Mouse (Mus musculus) hindbrain, embryonic 12.5 days (tissue): ENCODE data around the gene Golm1. TPM values are rescaled to one million over a fixed set of nuclear protein-coding genes. Genes with fewer than 3 reads are reported as not detected.
"Not testable (repeated sequence)": the region's sequence is repeated elsewhere in the genome, so short reads cannot be mapped to it uniquely, and the experiment has no call there.

ENCODE experiments used
- ATAC-seq: fragments of 200-750 bp; cut with Nextera tagmentation; 2 replicates; pipeline ENCODE4 v1.8.0; 2017; ENCODE audit warnings: moderate TSS enrichment; ENCODE audit not compliant: low FRiP score
- H3K27ac ChIP-seq: fragments of 300-500 bp; sonication (generic); 2 replicates; pipeline ENCODE4 v1.5.1; 2016; ENCODE audit warnings: mild to moderate bottlenecking
- H3K27me3 ChIP-seq: fragments of 300-500 bp; sonication (generic); 2 replicates; pipeline ENCODE4 v1.6.1; 2016; ENCODE audit warnings: mild to moderate bottlenecking
- H3K36me3 ChIP-seq: fragments of 300-500 bp; sonication (generic); 2 replicates; pipeline ENCODE4 v1.6.1; 2016; ENCODE audit warnings: mild to moderate bottlenecking
- H3K4me1 ChIP-seq: fragments of 300-500 bp; sonication (generic); 2 replicates; pipeline ENCODE4 v1.6.1; 2016
- H3K4me2 ChIP-seq: fragments of 300-500 bp; sonication (generic); replicated peaks from 2 replicates; pipeline ENCODE4 v1.6.1; 2016; ENCODE audit warnings: mild to moderate bottlenecking
- H3K4me3 ChIP-seq: fragments of 300-500 bp; sonication (generic); 2 replicates; pipeline ENCODE4 v1.5.1; 2016; ENCODE audit warnings: mild to moderate bottlenecking
- H3K9ac ChIP-seq: fragments of 300-500 bp; sonication (generic); 2 replicates; pipeline ENCODE4 v1.6.1; 2016; ENCODE audit warnings: mild to moderate bottlenecking, moderate library complexity
- H3K9me3 ChIP-seq: fragments of 300-500 bp; sonication (generic); replicated peaks from 2 replicates; pipeline ENCODE4 v1.6.1; 2016; ENCODE audit warnings: mild to moderate bottlenecking
- WGBS: fragments of 180-500 bp; shearing (Covaris S2); methylation state at CpG from one replicate; pipeline ENCODE4 v1.1.7; 2016; 5-methylcytosine and 5-hydroxymethylcytosine counted together
- polyA plus RNA-seq: library from polyadenylated mRNA; unstranded; fragments of >200 nt; fragmentation: Nextera tagmentation; extraction: Ambion mirVana; gene quantifications from 2 replicates; pipeline ENCODE4 v1.2.1, GENCODE M21; 2016

The Golm1 gene
- 91.3 and 93.3 TPM in 2 replicates for polyA plus RNA-seq

DNA sequence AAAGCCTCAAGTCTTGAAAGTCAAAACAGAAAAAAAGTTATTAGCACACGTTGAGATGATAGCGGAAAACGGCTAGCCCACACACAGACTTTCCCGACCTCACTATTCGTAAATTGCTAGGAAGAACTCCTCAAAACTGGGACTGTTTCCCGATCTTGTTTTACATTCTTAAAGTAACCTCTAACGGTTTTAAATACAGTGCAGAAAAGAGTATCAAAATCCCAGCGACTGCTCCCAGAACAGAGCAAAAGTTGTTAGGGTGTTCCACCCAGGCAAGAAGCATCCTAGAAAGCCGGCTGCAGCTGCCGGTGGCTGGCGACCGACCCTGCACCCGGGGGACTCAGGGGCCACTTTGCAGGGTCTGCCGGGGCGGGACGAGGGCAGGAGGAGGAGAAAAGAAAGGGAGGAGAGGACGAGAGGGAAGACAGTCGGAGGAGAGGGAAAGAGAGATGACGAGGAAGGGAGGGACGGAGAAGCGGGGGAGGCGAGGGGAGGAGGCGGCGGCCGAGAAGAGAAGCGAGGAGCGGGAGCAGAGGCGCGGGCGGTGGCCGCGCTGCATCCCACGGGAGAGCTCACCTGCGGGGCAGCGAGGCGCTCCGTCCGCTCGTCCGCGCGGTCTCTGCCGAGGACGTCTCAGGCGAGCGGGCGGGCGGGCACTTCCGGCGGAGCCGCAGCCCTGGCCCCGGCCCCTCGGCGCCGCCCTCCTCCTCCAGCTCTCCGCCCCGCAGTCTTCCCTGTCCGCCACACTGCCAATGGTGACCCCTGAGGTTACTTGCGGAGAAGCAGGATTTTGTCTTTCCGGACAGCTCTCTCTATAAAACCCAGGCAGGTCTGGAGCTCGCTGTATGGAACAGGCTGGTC is at the start of gene Golm1:
TSS of gene Golm1 (minus strand) at position 661 of the 861 bp plus-strand sequence.
- 0% methylated on average over 51 of the region's 61 CpGs for WGBS
- Histone ChIP-seq H3K36me3 (no peaks in the 10 kb centered on the region), H3K27me3 (no peaks in the 10 kb centered on the region), H3K27ac (peak within 1 kb of the TSS; percentile 90), H3K9ac (peak within 1 kb of the TSS; percentile 90), H3K4me2 (peak within 1 kb of the TSS; percentile 79), H3K4me1 (peaks cover 21% of the 10 kb centered on the region), H3K4me3 (peak within 1 kb of the TSS; percentile 79), H3K9me3 (no peaks in the 10 kb centered on the region)
- peak; percentile 67 for ATAC-seq

DNA sequence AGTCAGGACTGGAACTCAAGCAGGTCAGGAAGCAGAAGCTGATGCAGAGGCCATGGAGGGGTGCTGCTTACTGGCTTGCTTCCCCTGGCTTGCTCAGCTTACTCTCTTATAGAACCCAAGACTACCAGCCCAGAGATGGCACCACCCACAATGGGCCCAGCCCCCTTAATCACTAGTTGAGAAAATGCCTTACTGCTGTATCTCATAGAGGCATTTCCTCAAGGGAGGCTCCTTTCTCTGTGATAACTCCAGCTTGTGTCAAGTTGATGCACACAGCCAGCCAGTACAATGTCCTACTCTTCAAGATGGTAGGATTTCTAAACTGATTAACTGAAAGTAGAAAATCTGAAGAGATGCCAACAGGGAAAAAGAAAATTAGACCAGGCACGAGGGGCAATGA is 46.5 kb upstream of the Golm1 start:
- not testable (repeated sequence) for ATAC-seq, H3K27me3 ChIP-seq, H3K9ac ChIP-seq, H3K27ac ChIP-seq, H3K36me3 ChIP-seq, H3K4me3 ChIP-seq, H3K9me3 ChIP-seq, H3K4me1 ChIP-seq, H3K4me2 ChIP-seq
- 97% methylated on average over 1 of the region's 1 CpGs for WGBS

DNA sequence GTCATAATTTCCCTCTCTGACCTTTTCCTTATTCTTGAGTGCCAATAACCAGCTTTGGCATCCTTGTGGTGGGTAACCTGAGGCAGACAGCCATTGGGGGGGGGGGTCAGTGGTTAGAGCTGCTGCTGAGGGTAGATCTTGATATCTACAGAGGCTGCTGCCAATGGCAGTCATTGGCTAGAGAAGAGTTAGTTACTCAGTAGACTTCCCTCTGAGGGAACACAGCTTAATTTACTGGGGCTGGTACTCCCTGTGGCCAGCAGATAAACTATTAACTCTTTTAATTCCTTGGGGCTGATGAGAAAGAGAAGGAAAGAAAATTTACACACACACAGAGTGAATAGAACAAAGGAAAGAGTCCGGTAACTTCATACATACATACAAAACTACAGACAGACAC is 43.9 kb upstream of the Golm1 start:
- H3K36me3 ChIP-seq = no peaks in the 10 kb centered on the region

DNA sequence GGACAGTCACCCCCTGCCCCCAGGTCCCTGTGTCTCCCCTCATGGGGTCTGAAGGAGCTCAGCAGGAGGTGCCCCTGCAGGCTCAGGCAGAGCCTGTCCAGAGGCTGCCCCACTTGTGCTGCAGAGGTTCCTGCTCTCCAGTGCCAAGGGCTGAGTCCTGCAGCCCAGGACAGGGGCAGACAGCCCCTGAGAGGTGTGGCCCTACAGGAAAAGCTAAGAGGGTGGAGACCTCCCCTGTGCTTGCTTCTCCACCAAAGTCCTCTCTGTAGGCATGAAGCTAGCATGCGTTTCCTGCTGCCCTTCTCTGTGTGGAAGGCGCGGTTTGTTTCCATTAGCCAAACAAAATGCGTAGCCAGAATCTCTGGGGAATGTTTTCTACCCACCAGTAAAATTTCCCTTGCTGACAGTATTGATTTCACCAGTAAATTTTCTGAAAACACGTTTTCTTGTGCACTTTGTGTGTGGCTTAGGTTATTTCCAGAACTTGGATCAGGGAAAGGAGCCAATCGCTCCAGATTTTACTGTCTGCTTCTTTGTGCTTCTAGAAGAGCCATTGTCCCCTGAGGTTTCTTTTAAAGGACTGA is 43.3 kb upstream of the Golm1 start:
- H3K36me3 ChIP-seq, H3K9ac ChIP-seq, H3K27ac ChIP-seq, H3K4me2 ChIP-seq, H3K4me3 ChIP-seq, ATAC-seq, H3K4me1 ChIP-seq, H3K27me3 ChIP-seq, H3K9me3 ChIP-seq: not testable (repeated sequence)
- WGBS = 35% methylated on average over 6 of the region's 6 CpGs

More for the DNA sequence above, 43.9 kb upstream of the Golm1 start:
- H3K4me3 ChIP-seq = no peak overlapping the region
- no peak overlapping the region for H3K4me2 ChIP-seq
- no peak overlapping the region for H3K27ac ChIP-seq
- 94% methylated on average over 1 of the region's 1 CpGs for WGBS
- H3K4me1 ChIP-seq = 0 out of 2 replicates have a peak, but pooled peaks cover 5% of the 10 kb centered on the region
- H3K27me3 ChIP-seq = no peaks in the 10 kb centered on the region
- no peaks in the 10 kb centered on the region for H3K9me3 ChIP-seq
- no peak for ATAC-seq
- H3K9ac ChIP-seq = no peak overlapping the region

DNA sequence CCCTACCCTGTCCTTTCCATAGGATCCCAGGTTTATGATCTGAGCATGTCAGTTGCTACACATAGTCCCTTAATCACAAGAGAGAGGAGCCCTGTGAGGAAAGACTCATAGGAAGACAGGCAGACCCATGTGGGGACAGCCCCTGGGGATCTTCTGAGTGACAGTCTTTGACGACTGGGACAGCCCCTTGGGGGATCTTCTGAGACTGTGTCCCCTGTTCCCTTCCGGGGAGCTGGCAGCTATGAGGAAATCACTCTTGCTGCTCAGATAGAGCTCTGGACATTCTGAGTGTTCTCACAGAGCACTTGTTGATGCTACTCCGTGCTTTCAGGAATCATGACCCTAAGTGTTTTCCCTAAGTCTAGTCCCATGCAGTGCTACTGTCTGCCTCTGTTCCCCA is 38.1 kb upstream of the Golm1 start:
- Histone ChIP-seq H3K27me3 (no peaks in the 10 kb centered on the region), H3K4me1 (no peaks in the 10 kb centered on the region), H3K9me3 (no peaks in the 10 kb centered on the region), H3K27ac (no peak overlapping the region), H3K36me3 (no peaks in the 10 kb centered on the region), H3K4me2 (no peak overlapping the region), H3K9ac (no peak overlapping the region), H3K4me3 (no peak overlapping the region)
- whole genome bisulfite sequencing = 41% methylated on average over 3 of the region's 3 CpGs
- no peak for ATAC-seq

DNA sequence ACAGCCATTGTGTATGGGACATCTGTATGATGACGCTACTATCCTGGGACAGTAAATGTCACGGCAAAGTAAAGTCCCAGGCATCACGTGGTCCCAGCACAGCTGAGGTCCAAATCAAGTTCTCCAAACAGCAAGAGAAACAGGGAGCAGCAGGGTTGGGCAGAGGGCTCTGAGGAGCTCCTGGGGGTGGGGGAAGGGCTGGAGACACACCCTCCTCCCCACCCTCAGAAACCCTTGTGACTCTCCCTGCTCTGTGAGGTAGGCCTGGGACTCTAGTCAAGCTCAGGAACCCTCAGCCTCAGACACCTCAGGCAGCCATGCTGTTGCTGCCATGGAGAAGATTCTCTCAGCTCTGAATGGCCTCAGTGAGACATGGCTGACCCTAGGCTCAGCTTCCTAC is 36.4 kb upstream of the Golm1 start, which contains the start of gene Spata31d1b:
TSS of gene Spata31d1b (plus strand) at position 301 of the 400 bp plus-strand sequence.
- ATAC-seq, H3K27me3 ChIP-seq, H3K4me2 ChIP-seq, H3K27ac ChIP-seq, H3K9me3 ChIP-seq, H3K4me3 ChIP-seq, H3K4me1 ChIP-seq, H3K36me3 ChIP-seq, H3K9ac ChIP-seq: not testable (repeated sequence)
- 73% methylated on average over 3 of the region's 3 CpGs for WGBS

DNA sequence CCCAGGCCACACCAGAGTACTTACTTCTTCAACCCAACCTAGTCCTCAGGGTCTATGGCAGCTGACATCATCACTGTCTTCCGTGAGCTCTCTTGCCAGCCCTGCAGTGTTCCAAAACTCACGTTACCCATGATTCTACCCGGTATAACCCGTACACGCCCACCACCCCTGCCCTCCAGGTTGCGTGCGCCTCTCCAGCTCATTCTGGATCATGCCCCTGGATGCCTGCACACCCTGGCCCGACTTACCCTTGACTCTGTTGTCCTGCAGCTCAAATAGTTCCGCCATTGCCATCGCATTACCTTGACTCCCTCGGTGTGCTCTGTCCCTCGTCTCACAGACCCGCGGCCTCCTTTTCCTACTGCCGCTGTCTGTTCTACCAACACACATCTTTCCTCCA is 34.6 kb upstream of the Golm1 start, which contains the start of gene Spata31d1a:
TSS of gene Spata31d1a (minus strand) at position 101 of the 400 bp plus-strand sequence.
- H3K4me2 ChIP-seq = no peak within 1 kb of the TSS
- no peaks in the 10 kb centered on the region for H3K9me3 ChIP-seq
- WGBS = 91% methylated on average over 15 of the region's 15 CpGs
- H3K9ac ChIP-seq = no peak within 1 kb of the TSS
- no peaks in the 10 kb centered on the region for H3K36me3 ChIP-seq
- no peak within 1 kb of the TSS for H3K27ac ChIP-seq
- no peak within 1 kb of the TSS for H3K4me3 ChIP-seq
- no peaks in the 10 kb centered on the region for H3K27me3 ChIP-seq
- no peaks in the 10 kb centered on the region for H3K4me1 ChIP-seq
- ATAC-seq = no peak

DNA sequence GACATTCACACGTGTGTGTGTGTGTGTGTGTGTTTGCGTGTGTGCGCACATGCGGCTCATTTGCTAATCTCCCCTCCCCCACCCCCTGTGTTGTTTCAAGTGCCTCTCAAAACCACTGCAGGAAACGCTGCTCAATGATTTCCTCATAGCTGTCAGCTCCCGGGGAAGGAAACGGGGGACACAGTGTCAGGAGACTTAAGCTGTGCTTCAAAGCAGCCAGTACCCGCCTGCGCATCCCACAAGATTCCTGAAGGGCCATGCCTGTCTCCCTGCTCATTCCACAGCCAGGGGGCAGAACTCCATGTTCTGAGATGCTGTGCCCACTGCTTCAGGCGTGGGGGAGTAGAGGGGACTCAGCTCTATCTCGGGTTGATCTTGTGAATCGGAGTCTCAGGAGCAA is 29.0 kb upstream of the Golm1 start:
- WGBS = 70% methylated on average over 12 of the region's 12 CpGs
- ATAC-seq = no peak
- Histone ChIP-seq H3K27ac (no peak overlapping the region), H3K4me1 (0 out of 2 replicates have a peak, but pooled peaks cover 6% of the 10 kb centered on the region), H3K36me3 (no peaks in the 10 kb centered on the region), H3K9me3 (no peaks in the 10 kb centered on the region), H3K9ac (no peak overlapping the region), H3K4me2 (no peak overlapping the region), H3K4me3 (no peak overlapping the region), H3K27me3 (peaks cover 8% of the 10 kb centered on the region)

DNA sequence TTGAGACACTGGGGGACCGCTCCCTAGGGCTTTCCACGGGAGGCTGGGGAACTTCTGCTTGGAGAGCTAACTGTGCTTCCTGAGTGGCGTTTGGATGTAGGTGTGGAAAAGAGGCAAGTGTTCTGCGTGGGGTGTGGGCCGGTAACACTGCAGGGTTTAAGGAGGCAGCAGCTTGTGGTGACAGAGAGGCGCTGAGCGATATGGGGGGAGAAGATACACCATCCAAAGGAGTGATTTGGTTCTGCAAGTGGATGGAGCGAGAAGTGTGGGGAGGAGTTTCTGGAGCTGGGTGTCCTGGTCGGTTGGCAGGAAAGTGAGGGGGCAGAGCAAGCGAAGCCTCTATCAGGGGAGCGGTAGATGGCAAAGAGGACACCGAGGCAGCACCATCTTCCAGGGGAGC is 27.9 kb upstream of the Golm1 start:
- no peak overlapping the region for H3K4me3 ChIP-seq
- no peak for ATAC-seq
- H3K9me3 ChIP-seq = no peaks in the 10 kb centered on the region
- WGBS = 87% methylated on average over 12 of the region's 12 CpGs
- no peak overlapping the region for H3K27ac ChIP-seq
- no peak overlapping the region for H3K9ac ChIP-seq
- peaks cover 8% of the 10 kb centered on the region for H3K27me3 ChIP-seq
- H3K4me1 ChIP-seq = 0 out of 2 replicates have a peak, but pooled peaks cover 6% of the 10 kb centered on the region
- no peak overlapping the region for H3K4me2 ChIP-seq
- H3K36me3 ChIP-seq = no peaks in the 10 kb centered on the region

DNA sequence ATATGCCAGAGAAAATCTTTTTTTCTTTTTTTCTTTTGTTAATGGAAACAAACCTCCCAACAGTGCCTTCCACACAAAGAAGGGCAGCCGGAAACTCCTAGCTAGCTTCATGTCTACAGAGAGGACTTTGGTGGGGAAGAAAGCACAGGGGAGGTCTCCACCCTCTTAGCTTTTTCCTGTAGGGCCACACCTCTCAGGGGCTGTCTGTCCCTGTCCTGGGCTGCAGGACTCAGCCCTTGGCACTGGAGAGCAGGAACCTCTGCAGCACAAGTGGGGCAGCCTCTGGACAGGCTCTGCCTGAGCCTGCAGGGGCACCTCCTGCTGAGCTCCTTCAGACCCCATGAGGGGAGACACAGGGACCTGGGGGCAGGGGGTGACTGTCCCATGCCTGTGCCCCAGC is 24.5 kb upstream of the Golm1 start:
- not testable (repeated sequence) for H3K27me3 ChIP-seq, H3K9me3 ChIP-seq, H3K4me1 ChIP-seq, H3K27ac ChIP-seq, H3K4me3 ChIP-seq, H3K36me3 ChIP-seq, ATAC-seq, H3K4me2 ChIP-seq, H3K9ac ChIP-seq
- 47% methylated on average over 1 of the region's 1 CpGs for WGBS

DNA sequence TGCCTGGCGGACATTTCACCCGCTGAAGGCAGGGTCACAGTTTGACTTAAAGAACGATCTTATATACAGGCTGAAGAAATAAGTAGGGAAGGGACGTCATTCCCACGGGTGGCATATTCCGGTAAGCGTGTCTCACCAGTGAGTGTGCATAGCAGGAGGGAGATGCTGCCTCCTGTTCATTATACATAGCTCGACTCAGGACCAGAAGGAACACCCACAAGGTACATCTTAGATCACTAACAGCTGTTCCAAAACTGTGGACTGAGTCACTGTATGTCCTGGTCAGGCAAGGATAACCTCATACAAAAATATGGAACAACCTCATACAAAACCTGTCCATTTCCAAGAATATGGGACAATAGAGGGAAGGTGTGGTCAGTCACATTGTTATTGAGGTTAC is 23.5 kb upstream of the Golm1 start:
- Histone ChIP-seq H3K9ac (no peak overlapping the region), H3K27ac (no peak overlapping the region), H3K4me1 (no peaks in the 10 kb centered on the region), H3K9me3 (no peaks in the 10 kb centered on the region), H3K4me2 (no peak overlapping the region), H3K36me3 (no peaks in the 10 kb centered on the region), H3K27me3 (peaks cover 3% of the 10 kb centered on the region; the same call in 1 of the 2 replicates), H3K4me3 (no peak overlapping the region)
- no peak for ATAC-seq
- WGBS = 86% methylated on average over 8 of the region's 8 CpGs

DNA sequence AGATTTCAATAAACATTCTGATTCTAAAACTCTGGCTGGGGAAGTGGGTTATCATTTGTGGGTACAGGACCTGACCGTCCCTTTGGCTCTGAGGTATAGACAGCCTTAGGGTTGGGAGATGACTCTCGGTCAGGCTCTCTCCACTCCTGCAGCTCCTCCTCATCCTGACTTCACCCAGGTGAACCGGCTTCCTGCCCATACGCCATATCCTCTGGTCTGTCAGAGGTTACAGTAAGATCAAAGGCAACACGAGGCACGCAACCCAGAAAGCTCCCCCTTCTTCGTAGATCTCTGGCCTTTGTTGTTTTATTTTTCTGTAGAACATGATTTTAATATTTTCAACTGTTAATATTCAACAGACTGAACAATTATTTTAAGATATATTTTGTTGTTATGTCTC is 20.2 kb upstream of the Golm1 start:
- H3K9me3 ChIP-seq = no peaks in the 10 kb centered on the region
- no peak overlapping the region for H3K9ac ChIP-seq
- H3K4me3 ChIP-seq = no peak overlapping the region
- 0 out of 2 replicates have a peak, but pooled peaks cover 2% of the 10 kb centered on the region for H3K4me1 ChIP-seq
- 81% methylated on average over 7 of the region's 7 CpGs for WGBS
- ATAC-seq = no peak
- no peak overlapping the region for H3K4me2 ChIP-seq
- H3K27ac ChIP-seq = no peak overlapping the region
- no peaks in the 10 kb centered on the region for H3K36me3 ChIP-seq
- peaks cover 9% of the 10 kb centered on the region; the same call in 1 of the 2 replicates for H3K27me3 ChIP-seq
